Comparison of ENCODE assay signal across 10 mouse cellular contexts in genomic region chr8:87831116-87831515, GRCm38 (mm10).
A peak's percentile ranks its signal among the peaks of the same experiment; 100 is the strongest.
DNase-seq lines count a peak whose midpoint lies in the region; ATAC-seq and TF ChIP-seq lines count a peak whose summit lies in the region.
"Had no signal": no experiment of that assay in that cellular context is flagged by ENCODE, and none has a peak within 500 bp of the region (broad histone marks: within the 10 kb centered on the region; RNA-seq: fewer than 3 reads in every experiment).

No protein-coding gene starts in this region.

- no peak for TF ChIP-seq CTCF in hindbrain, postnatal 0 days (IDR thresholded peaks at IDR 0.05; ENCODE audit: low read depth)
- no peak for TF ChIP-seq CTCF in brain, embryonic 14.5 days (IDR thresholded peaks at IDR 0.05; ENCODE audit: borderline replicate concordance, extremely low read depth, insufficient read depth, insufficient read length)

- no peak for TF ChIP-seq POLR2A in brain, embryonic 14.5 days (IDR thresholded peaks at IDR 0.05; ENCODE audit: borderline replicate concordance, extremely low read depth, insufficient read depth, insufficient read length, poor library complexity, severe bottlenecking)

- DNase-seq in hindbrain, embryonic 10.5 days (ENCODE audit: low spot score), result no peak
- DNase-seq in hindbrain, postnatal 0 days (ENCODE audit: low spot score), result no peak
- peak; percentile 67 for DNase-seq in brain, embryonic 14.5 days (ENCODE audit: low read depth)
- peak; percentile 56 for DNase-seq in hindbrain, embryonic 11.5 days (ENCODE audit: low spot score)
- DNase-seq in thymus, postnatal 0 days (ENCODE audit: low spot score), result no peak
- DNase-seq in urinary bladder, adult 18-20 months (ENCODE audit: low spot score in 2 of 2), result no peak
- DNase-seq in ovary, postnatal 36 days (ENCODE audit: low spot score), result no peak
- DNase-seq: cerebellum, adult 11-12 months; thymus, postnatal 14 days had no signal

- H3K9ac ChIP-seq in hindbrain, postnatal 0 days (replicated peaks; ENCODE audit: low read length), result no peak overlapping the region
- H3K9ac ChIP-seq in hindbrain, embryonic 11.5 days (ENCODE audit: low read depth, low read length), result peak overlapping the region; percentile 29; the same call in 1 of the 2 replicates
- no peak overlapping the region for H3K9ac ChIP-seq in midbrain, embryonic 15.5 days

- no peaks in the 10 kb centered on the region for H3K27me3 ChIP-seq in hindbrain, embryonic 10.5 days (ENCODE audit: insufficient read depth, poor library complexity, severe bottlenecking)
- no peaks in the 10 kb centered on the region for H3K27me3 ChIP-seq in hindbrain, postnatal 0 days (ENCODE audit: insufficient read depth, low read length)
- H3K27me3 ChIP-seq in hindbrain, embryonic 11.5 days (ENCODE audit: control insufficient read depth, insufficient read depth, low read length), result no peaks in the 10 kb centered on the region
- no peaks in the 10 kb centered on the region for H3K27me3 ChIP-seq in midbrain, embryonic 15.5 days (replicated peaks)

- H3K27ac ChIP-seq in hindbrain, embryonic 10.5 days, result peak overlapping the region; percentile 94
- H3K27ac ChIP-seq in hindbrain, postnatal 0 days, result no peak overlapping the region
- H3K27ac ChIP-seq in hindbrain, embryonic 11.5 days (ENCODE audit: low read depth, low read length), result peak overlapping the region; percentile 95
- H3K27ac ChIP-seq in midbrain, embryonic 15.5 days, result peak overlapping the region; percentile 76

- H3K4me2 ChIP-seq in hindbrain, postnatal 0 days (ENCODE audit: low read depth, low read length), result no peak overlapping the region
- H3K4me2 ChIP-seq in hindbrain, embryonic 11.5 days (replicated peaks; ENCODE audit: low read depth, low read length), result no peak overlapping the region
- H3K4me2 ChIP-seq in midbrain, embryonic 15.5 days, result no peak overlapping the region

- no peak for ATAC-seq in hindbrain, postnatal 0 days
- peak; percentile 47 for ATAC-seq in hindbrain, embryonic 11.5 days (ENCODE audit: low FRiP score)
- peak; percentile 12 for ATAC-seq in midbrain, embryonic 15.5 days (replicated peaks)

- peaks cover 89% of the 10 kb centered on the region for H3K4me1 ChIP-seq in hindbrain, embryonic 10.5 days (replicated peaks)
- peaks cover 58% of the 10 kb centered on the region for H3K4me1 ChIP-seq in hindbrain, postnatal 0 days (ENCODE audit: insufficient read depth, low read length)
- H3K4me1 ChIP-seq in hindbrain, embryonic 11.5 days (replicated peaks; ENCODE audit: control insufficient read depth, insufficient read depth, low read length), result peaks cover 54% of the 10 kb centered on the region
- peaks cover 61% of the 10 kb centered on the region for H3K4me1 ChIP-seq in midbrain, embryonic 15.5 days

- WGBS in hindbrain, embryonic 10.5 days, result 3% methylated on average over 9 of the region's 9 CpGs
- WGBS in hindbrain, postnatal 0 days, result 16% methylated on average over 9 of the region's 9 CpGs
- WGBS in hindbrain, embryonic 11.5 days, result 4% methylated on average over 9 of the region's 9 CpGs
- 6% methylated on average over 9 of the region's 9 CpGs for WGBS in midbrain, embryonic 15.5 days

- H3K36me3 ChIP-seq in hindbrain, embryonic 10.5 days, result peaks cover 7% of the 10 kb centered on the region
- H3K36me3 ChIP-seq in hindbrain, postnatal 0 days (ENCODE audit: insufficient read depth, low read length), result no peaks in the 10 kb centered on the region
- no peaks in the 10 kb centered on the region for H3K36me3 ChIP-seq in hindbrain, embryonic 11.5 days (ENCODE audit: control insufficient read depth, insufficient read depth, low read length)
- no peaks in the 10 kb centered on the region for H3K36me3 ChIP-seq in midbrain, embryonic 15.5 days (replicated peaks)

- peak overlapping the region; percentile 24 for H3K4me3 ChIP-seq in hindbrain, embryonic 10.5 days
- no peak overlapping the region for H3K4me3 ChIP-seq in hindbrain, postnatal 0 days (ENCODE audit: low read length)
- H3K4me3 ChIP-seq in hindbrain, embryonic 11.5 days (ENCODE audit: low read depth, low read length), result no peak overlapping the region
- H3K4me3 ChIP-seq in midbrain, embryonic 15.5 days, result no peak overlapping the region

- no peaks in the 10 kb centered on the region for H3K9me3 ChIP-seq in hindbrain, embryonic 10.5 days
- no peaks in the 10 kb centered on the region for H3K9me3 ChIP-seq in hindbrain, postnatal 0 days (ENCODE audit: low read length)
- no peaks in the 10 kb centered on the region for H3K9me3 ChIP-seq in hindbrain, embryonic 11.5 days (ENCODE audit: control insufficient read depth, low read length)
- H3K9me3 ChIP-seq in midbrain, embryonic 15.5 days, result no peaks in the 10 kb centered on the region

Comparison
In these comparisons a context has a peak if more than half of its experiments do, and no peak if none do; other contexts are left out.
1. DNase-seq: peak in brain, embryonic 14.5 days (single experiment) and hindbrain, embryonic 11.5 days (single experiment); none in hindbrain, embryonic 10.5 days (single experiment), hindbrain, postnatal 0 days (single experiment), thymus, postnatal 0 days (single experiment), urinary bladder, adult 18-20 months (0 of 2) and ovary, postnatal 36 days (single experiment).